Mouse (Mus musculus) lung, postnatal 0 days (tissue): ENCODE results near the gene Scmh1.

Experiments used
- CTCF ChIP-seq: IDR thresholded peaks from 2 replicates; pipeline ENCODE4 v1.5.1; 2016; ENCODE audit warnings: antibody characterized with exemption, mild to moderate bottlenecking
- EP300 ChIP-seq: IDR thresholded peaks from 2 replicates; pipeline ENCODE4 v1.6.1; 2016; ENCODE audit warnings: antibody characterized with exemption, mild to moderate bottlenecking, control low read depth

GRCm38 (mm10) chr4:120400251-120400650 lies 4.8 kb upstream of the Scmh1 start:
- TF ChIP-seq EP300: no peak
- TF ChIP-seq CTCF: no peak
